Mouse (Mus musculus) neural tube, embryonic 13.5 days (tissue): ENCODE results near the gene Slc38a2. TPM values are rescaled to one million over a fixed set of nuclear protein-coding genes. Genes with fewer than 3 reads are reported as not detected.

Experiments
- ATAC-seq: fragments of 200-750 bp; cut with Nextera tagmentation; 2 replicates; pipeline ENCODE4 v1.8.0; 2017; ENCODE audit warnings: low read depth, mild to moderate bottlenecking, moderate TSS enrichment, moderate library complexity
- H3K27ac ChIP-seq: fragments of 300-500 bp; sonication (generic); replicated peaks from 2 replicates; pipeline ENCODE4 v1.5.1; 2015; ENCODE audit warnings: moderate library complexity, mild to moderate bottlenecking, inconsistent platforms
- H3K27me3 ChIP-seq: fragments of 300-500 bp; sonication (generic); 2 replicates; pipeline ENCODE4 v1.6.1; 2015; ENCODE audit warnings: mild to moderate bottlenecking, inconsistent platforms
- H3K36me3 ChIP-seq: fragments of 300-500 bp; sonication (generic); 2 replicates; pipeline ENCODE4 v1.6.1; 2015; ENCODE audit warnings: mild to moderate bottlenecking, inconsistent platforms
- H3K4me1 ChIP-seq: fragments of 300-500 bp; sonication (generic); replicated peaks from 2 replicates; pipeline ENCODE4 v1.6.1; 2015; ENCODE audit warnings: inconsistent platforms
- H3K4me2 ChIP-seq: fragments of 300-500 bp; sonication (generic); 2 replicates; pipeline ENCODE4 v1.6.1; 2015; ENCODE audit warnings: inconsistent platforms, mild to moderate bottlenecking, moderate library complexity
- H3K4me3 ChIP-seq: fragments of 300-500 bp; sonication (generic); 2 replicates; pipeline ENCODE4 v1.5.1; 2015; ENCODE audit warnings: mild to moderate bottlenecking, inconsistent platforms
- H3K9ac ChIP-seq: fragments of 300-500 bp; sonication (generic); 2 replicates; pipeline ENCODE4 v1.6.1; 2015; ENCODE audit warnings: moderate library complexity, mild to moderate bottlenecking, inconsistent platforms
- H3K9me3 ChIP-seq: fragments of 300-500 bp; sonication (generic); 2 replicates; pipeline ENCODE4 v1.6.1; 2016; ENCODE audit warnings: inconsistent platforms
- WGBS: fragments of 180-500 bp; shearing (Covaris S2); methylation state at CpG from one replicate; pipeline ENCODE4 v1.1.7; 2015; 5-methylcytosine and 5-hydroxymethylcytosine counted together
- polyA plus RNA-seq: library from polyadenylated mRNA; unstranded; fragments of >200 nt; fragmentation: Nextera tagmentation; extraction: Ambion mirVana; gene quantifications from 2 replicates; pipeline ENCODE4 v1.2.1, GENCODE M21; 2015

Slc38a2 gene
- polyA plus RNA-seq, 1 experiment from 2014 or later = 118 TPM

DNA sequence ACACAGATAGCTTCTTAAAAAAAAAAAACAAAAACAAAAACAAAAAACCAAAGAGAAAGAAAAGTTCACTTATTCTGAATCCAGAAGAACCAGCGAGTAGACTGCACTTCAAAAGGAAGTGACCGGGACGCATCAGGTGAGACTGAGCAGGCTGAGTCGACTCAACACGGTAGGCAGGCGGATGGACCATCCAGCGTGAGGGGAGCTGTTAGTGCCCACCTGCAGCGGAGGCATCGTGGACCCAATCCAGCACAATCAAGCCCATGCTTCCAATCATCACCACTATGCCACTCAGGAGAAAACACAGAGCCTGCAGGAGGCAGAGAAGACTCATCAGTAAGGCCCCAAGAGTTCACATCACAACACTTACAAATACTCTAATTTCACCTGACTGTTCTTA, 9.6 kb downstream of the Slc38a2 start:
- Histone ChIP-seq H3K4me2 (no peak overlapping the region), H3K36me3 (peaks cover 81% of the 10 kb centered on the region), H3K9ac (no peak overlapping the region), H3K4me1 (peaks cover 29% of the 10 kb centered on the region), H3K9me3 (no peaks in the 10 kb centered on the region), H3K27me3 (no peaks in the 10 kb centered on the region), H3K4me3 (no peak overlapping the region), H3K27ac (no peak overlapping the region)
- 90% methylated on average over 9 of the region's 9 CpGs for WGBS
- no peak for ATAC-seq

DNA sequence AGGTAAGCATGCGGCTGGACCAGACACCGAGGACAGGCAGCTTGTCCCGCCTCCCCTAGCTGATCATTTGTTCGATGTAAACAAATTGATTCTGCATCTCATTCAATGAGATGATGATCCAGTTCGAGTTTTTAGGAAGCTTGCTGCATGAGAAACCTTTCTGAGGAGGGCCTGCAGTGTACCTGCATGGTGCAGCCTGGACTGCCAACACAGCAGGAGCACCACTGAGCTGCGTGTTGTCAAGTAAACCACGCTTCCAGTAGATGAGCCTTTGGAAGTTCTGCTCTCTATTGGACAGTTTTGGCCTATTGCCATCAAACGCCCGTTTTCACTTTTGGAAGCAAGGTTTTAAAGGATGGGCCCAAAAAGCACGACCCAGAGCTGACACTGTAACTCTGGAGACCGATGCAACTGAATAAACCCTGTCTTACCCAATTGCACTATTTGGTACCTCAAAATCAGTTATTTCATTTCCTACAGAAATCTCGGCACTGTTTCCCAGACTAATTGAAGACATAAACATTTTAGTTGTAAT, 10.7 kb downstream of the Slc38a2 start:
- ATAC-seq = no peak
- Histone ChIP-seq H3K4me1 (peaks cover 22% of the 10 kb centered on the region), H3K27me3 (no peaks in the 10 kb centered on the region), H3K4me3 (no peak overlapping the region), H3K9me3 (no peaks in the 10 kb centered on the region), H3K4me2 (no peak overlapping the region), H3K9ac (no peak overlapping the region), H3K27ac (no peak overlapping the region), H3K36me3 (peaks cover 70% of the 10 kb centered on the region)
- WGBS = 88% methylated on average over 12 of the region's 12 CpGs

DNA sequence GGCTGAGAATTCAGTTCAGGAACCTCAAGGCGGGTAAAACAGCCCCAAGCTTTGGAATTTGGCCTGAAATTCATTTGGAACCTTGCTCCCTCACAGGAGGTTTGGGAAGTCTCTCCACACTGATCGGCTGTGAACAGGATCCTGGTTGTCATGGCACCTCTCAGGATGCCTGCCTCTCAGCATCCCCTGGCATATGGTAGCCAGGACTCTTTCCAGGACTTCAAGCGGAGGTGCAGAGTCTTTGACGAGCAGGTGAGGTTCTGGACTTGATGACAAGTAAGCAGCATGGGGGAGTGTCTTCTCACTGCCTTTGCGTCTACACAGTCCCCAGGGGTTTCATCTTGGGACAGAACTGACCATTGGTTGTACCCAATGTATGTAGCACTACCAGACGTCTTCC, 11.5 kb downstream of the Slc38a2 start:
- 83% methylated on average over 6 of the region's 6 CpGs for WGBS
- Histone ChIP-seq H3K9me3 (no peaks in the 10 kb centered on the region), H3K4me1 (peaks cover 14% of the 10 kb centered on the region), H3K27ac (no peak overlapping the region), H3K27me3 (no peaks in the 10 kb centered on the region), H3K36me3 (peaks cover 62% of the 10 kb centered on the region), H3K4me2 (no peak overlapping the region), H3K4me3 (no peak overlapping the region), H3K9ac (no peak overlapping the region)
- no peak for ATAC-seq

DNA sequence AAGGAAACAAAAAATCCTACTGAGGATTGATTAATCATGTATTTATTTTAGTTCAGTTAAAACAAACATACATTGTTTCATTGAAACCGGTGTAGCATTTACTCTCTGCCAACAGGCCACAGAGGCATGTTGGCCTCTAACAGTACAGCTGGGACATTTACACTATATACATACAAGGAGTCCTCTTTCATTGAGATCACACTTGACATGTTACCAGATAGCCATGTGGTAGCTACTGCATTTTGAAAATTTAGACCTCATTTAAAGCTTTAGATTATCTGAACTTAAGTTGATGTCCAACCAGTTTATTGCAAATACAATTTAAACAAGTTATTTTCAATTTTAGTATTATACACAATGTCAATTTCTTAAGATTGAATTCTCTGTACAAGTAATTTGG, 12.2 kb downstream of the Slc38a2 start:
- no peak overlapping the region for H3K4me3 ChIP-seq
- ATAC-seq = no peak
- H3K36me3 ChIP-seq = peaks cover 56% of the 10 kb centered on the region
- WGBS = 66% methylated on average over 1 of the region's 1 CpGs
- H3K4me1 ChIP-seq = peaks cover 10% of the 10 kb centered on the region
- no peak overlapping the region for H3K4me2 ChIP-seq
- H3K9ac ChIP-seq = no peak overlapping the region
- H3K27me3 ChIP-seq = no peaks in the 10 kb centered on the region
- no peak overlapping the region for H3K27ac ChIP-seq
- no peaks in the 10 kb centered on the region for H3K9me3 ChIP-seq

GRCm38 (mm10) chr15:96686201-96687159, 13.1 kb downstream of the Slc38a2 start:
- H3K27ac ChIP-seq = no peak overlapping the region
- no peak overlapping the region for H3K9ac ChIP-seq
- no peaks in the 10 kb centered on the region for H3K27me3 ChIP-seq
- no peaks in the 10 kb centered on the region for H3K9me3 ChIP-seq
- WGBS = 85% methylated on average over 9 of the region's 9 CpGs
- no peak for ATAC-seq
- no peak overlapping the region for H3K4me3 ChIP-seq
- peaks cover 47% of the 10 kb centered on the region for H3K36me3 ChIP-seq
- peaks cover 10% of the 10 kb centered on the region for H3K4me1 ChIP-seq
- no peak overlapping the region for H3K4me2 ChIP-seq

- 65% methylated on average over 6 of the region's 6 CpGs for WGBS
- H3K36me3 ChIP-seq = peaks cover 35% of the 10 kb centered on the region
These were observed 14.3 kb downstream of the Slc38a2 start for GRCm38 (mm10) chr15:96685273-96685672.

GRCm38 (mm10) chr15:96684132-96684830, 15.2 kb downstream of the Slc38a2 start:
- H3K4me3 ChIP-seq = no peak overlapping the region
- H3K27ac ChIP-seq = no peak overlapping the region
- peaks cover 10% of the 10 kb centered on the region for H3K4me1 ChIP-seq
- ATAC-seq = no peak
- H3K9me3 ChIP-seq = no peaks in the 10 kb centered on the region
- H3K27me3 ChIP-seq = peaks cover 10% of the 10 kb centered on the region; the same call in 1 of the 2 replicates
- no peak overlapping the region for H3K4me2 ChIP-seq
- no peak overlapping the region for H3K9ac ChIP-seq
- 48% methylated on average over 11 of the region's 11 CpGs for WGBS
- peaks cover 27% of the 10 kb centered on the region for H3K36me3 ChIP-seq

More at GRCm38 (mm10) chr15:96685273-96685672, 14.3 kb downstream of the Slc38a2 start:
- H3K9ac ChIP-seq = no peak overlapping the region
- H3K9me3 ChIP-seq = no peaks in the 10 kb centered on the region
- no peak overlapping the region for H3K27ac ChIP-seq
- no peak overlapping the region for H3K4me2 ChIP-seq
- H3K4me1 ChIP-seq = peaks cover 10% of the 10 kb centered on the region
- H3K4me3 ChIP-seq = no peak overlapping the region
- 0 out of 2 replicates have a peak, but pooled peaks cover 3% of the 10 kb centered on the region for H3K27me3 ChIP-seq
- no peak for ATAC-seq

- Histone ChIP-seq H3K9me3 (no peaks in the 10 kb centered on the region), H3K36me3 (no peaks in the 10 kb centered on the region), H3K27me3 (peaks cover 10% of the 10 kb centered on the region; the same call in 1 of the 2 replicates), H3K27ac (no peak overlapping the region), H3K4me1 (peaks cover 12% of the 10 kb centered on the region), H3K4me2 (no peak overlapping the region), H3K9ac (no peak overlapping the region), H3K4me3 (no peak overlapping the region)
- 70% methylated on average over 19 of the region's 19 CpGs for WGBS
- ATAC-seq = no peak
These were observed 20.4 kb downstream of the Slc38a2 start for GRCm38 (mm10) chr15:96678871-96679773.

- peaks cover 12% of the 10 kb centered on the region for H3K4me1 ChIP-seq
- no peak overlapping the region for H3K27ac ChIP-seq
- H3K4me3 ChIP-seq = no peak overlapping the region
- ATAC-seq = no peak
- H3K9me3 ChIP-seq = no peaks in the 10 kb centered on the region
- peaks cover 10% of the 10 kb centered on the region; the same call in 1 of the 2 replicates for H3K27me3 ChIP-seq
- WGBS = 48% methylated on average over 10 of the region's 10 CpGs
- no peaks in the 10 kb centered on the region for H3K36me3 ChIP-seq
- no peak overlapping the region for H3K4me2 ChIP-seq
- no peak overlapping the region for H3K9ac ChIP-seq
These were observed 23.0 kb downstream of the Slc38a2 start for GRCm38 (mm10) chr15:96676518-96676917.

- no peak for ATAC-seq
- no peak overlapping the region for H3K4me2 ChIP-seq
- WGBS = 77% methylated on average over 15 of the region's 15 CpGs
- H3K4me3 ChIP-seq = no peak overlapping the region
- H3K9ac ChIP-seq = no peak overlapping the region
- H3K27me3 ChIP-seq = peaks cover 6% of the 10 kb centered on the region; the same call in 1 of the 2 replicates
- H3K27ac ChIP-seq = no peak overlapping the region
- H3K4me1 ChIP-seq = peaks cover 12% of the 10 kb centered on the region
- H3K36me3 ChIP-seq = no peaks in the 10 kb centered on the region
- H3K9me3 ChIP-seq = no peaks in the 10 kb centered on the region
These were observed 23.8 kb downstream of the Slc38a2 start for GRCm38 (mm10) chr15:96675744-96676143.

DNA sequence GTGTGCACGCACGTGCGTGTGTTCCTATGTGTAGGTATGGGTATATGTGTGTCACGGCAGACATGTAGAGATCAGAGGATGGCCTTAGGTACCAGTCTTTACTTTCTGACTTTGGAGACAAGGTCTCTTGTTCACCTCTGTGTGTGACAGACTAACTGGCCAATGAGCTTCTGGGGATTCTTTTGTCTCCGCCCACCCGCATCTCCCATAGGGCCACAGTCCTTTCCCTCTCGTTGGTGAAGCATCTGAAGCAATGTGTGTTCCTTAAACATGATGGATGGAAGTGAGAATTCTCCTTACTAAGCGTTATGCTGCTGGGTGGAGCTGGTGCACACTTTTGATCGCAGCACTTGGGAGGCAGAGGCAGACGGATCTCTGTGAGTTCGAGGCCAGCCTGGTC, 24.5 kb downstream of the Slc38a2 start:
- Histone ChIP-seq H3K27me3 (peaks cover 6% of the 10 kb centered on the region; the same call in 1 of the 2 replicates), H3K27ac (no peak overlapping the region), H3K36me3 (no peaks in the 10 kb centered on the region), H3K4me3 (no peak overlapping the region), H3K9me3 (no peaks in the 10 kb centered on the region), H3K4me2 (no peak overlapping the region), H3K4me1 (peaks cover 12% of the 10 kb centered on the region), H3K9ac (no peak overlapping the region)
- 79% methylated on average over 11 of the region's 11 CpGs for WGBS
- no peak for ATAC-seq
